27 mouse cellular contexts compared by ENCODE assay signal in genomic region chr13:55737885-55738284, GRCm38 (mm10). TPM values are rescaled to one million over a fixed set of nuclear protein-coding genes. Genes with fewer than 3 reads are reported as not detected.
DNase-seq lines count a peak whose midpoint lies in the region; ATAC-seq lines count a peak whose summit lies in the region.
"Had no signal": no experiment of that assay in that cellular context is flagged by ENCODE, and none has a peak within 500 bp of the region (broad histone marks: within the 10 kb centered on the region; RNA-seq: fewer than 3 reads in every experiment).

No protein-coding gene starts in this region.

- H3K9me3 ChIP-seq in midbrain, embryonic 11.5 days (ENCODE audit: control insufficient read depth, low read length), result no peaks in the 10 kb centered on the region
- H3K9me3 ChIP-seq in midbrain, embryonic 10.5 days (replicated peaks), result no peaks in the 10 kb centered on the region
- H3K9me3 ChIP-seq in limb, embryonic 10.5 days (replicated peaks), result no peaks in the 10 kb centered on the region
- H3K9me3 ChIP-seq: embryonic facial prominence, embryonic 13.5 days; embryonic facial prominence, embryonic 15.5 days; forebrain, embryonic 10.5 days; forebrain, embryonic 12.5 days; G1E had no signal

- WGBS in midbrain, embryonic 11.5 days, result 89% methylated on average over 8 of the region's 8 CpGs
- 91% methylated on average over 8 of the region's 8 CpGs for WGBS in midbrain, embryonic 10.5 days
- 95% methylated on average over 8 of the region's 8 CpGs for WGBS in limb, embryonic 10.5 days

- H3K9ac ChIP-seq in midbrain, embryonic 11.5 days (ENCODE audit: low read length), result no peak overlapping the region
- H3K9ac ChIP-seq: embryonic facial prominence, embryonic 13.5 days; embryonic facial prominence, embryonic 15.5 days; forebrain, embryonic 12.5 days had no signal

- no peak for ATAC-seq in midbrain, embryonic 11.5 days (ENCODE audit: low FRiP score)
- ATAC-seq: activated CD4-positive, CD25-positive, alpha-beta regulatory T cell, adult 4 months; CD4-positive, CD25-positive, alpha-beta regulatory T cell, adult 4 months; forebrain, embryonic 14.5 days; forebrain, embryonic 16.5 days; Patski had no signal

- H3K4me3 ChIP-seq in midbrain, embryonic 11.5 days (ENCODE audit: low read depth, low read length), result no peak overlapping the region
- no peak overlapping the region for H3K4me3 ChIP-seq in midbrain, embryonic 10.5 days
- no peak overlapping the region for H3K4me3 ChIP-seq in limb, embryonic 10.5 days
- H3K4me3 ChIP-seq: embryonic facial prominence, embryonic 13.5 days; embryonic facial prominence, embryonic 15.5 days; erythroblast, embryonic 14.5 days; forebrain, embryonic 10.5 days; forebrain, embryonic 12.5 days had no signal

- H3K4me1 ChIP-seq in midbrain, embryonic 11.5 days (ENCODE audit: control insufficient read depth, insufficient read depth, low read length), result no peaks in the 10 kb centered on the region
- peaks cover 4% of the 10 kb centered on the region; the same call in 1 of the 2 replicates for H3K4me1 ChIP-seq in midbrain, embryonic 10.5 days
- H3K4me1 ChIP-seq in limb, embryonic 10.5 days, result peaks cover 47% of the 10 kb centered on the region
- H3K4me1 ChIP-seq: embryonic facial prominence, embryonic 15.5 days had no signal

- no peaks in the 10 kb centered on the region for H3K27me3 ChIP-seq in midbrain, embryonic 11.5 days (ENCODE audit: control insufficient read depth, insufficient read depth, low read length)
- H3K27me3 ChIP-seq in midbrain, embryonic 10.5 days (ENCODE audit: low read depth, poor library complexity, severe bottlenecking), result no peaks in the 10 kb centered on the region
- no peaks in the 10 kb centered on the region for H3K27me3 ChIP-seq in limb, embryonic 10.5 days (ENCODE audit: low read depth, poor library complexity, severe bottlenecking)
- H3K27me3 ChIP-seq: CH12.LX; embryonic facial prominence, embryonic 13.5 days; embryonic facial prominence, embryonic 15.5 days; forebrain, embryonic 12.5 days; Patski had no signal

- no peaks in the 10 kb centered on the region for H3K36me3 ChIP-seq in midbrain, embryonic 11.5 days (ENCODE audit: control insufficient read depth, insufficient read depth, low read length)
- H3K36me3 ChIP-seq in midbrain, embryonic 10.5 days, result no peaks in the 10 kb centered on the region
- no peaks in the 10 kb centered on the region for H3K36me3 ChIP-seq in limb, embryonic 10.5 days
- H3K36me3 ChIP-seq: embryonic facial prominence, embryonic 13.5 days; embryonic facial prominence, embryonic 15.5 days; forebrain, embryonic 10.5 days; forebrain, embryonic 12.5 days had no signal

- H3K4me2 ChIP-seq in midbrain, embryonic 11.5 days, result no peak overlapping the region
- H3K4me2 ChIP-seq: embryonic facial prominence, embryonic 13.5 days; embryonic facial prominence, embryonic 15.5 days; forebrain, embryonic 12.5 days had no signal

- no peak overlapping the region for H3K27ac ChIP-seq in midbrain, embryonic 11.5 days (ENCODE audit: low read depth, low read length)
- H3K27ac ChIP-seq in midbrain, embryonic 10.5 days (replicated peaks), result no peak overlapping the region
- H3K27ac ChIP-seq in limb, embryonic 10.5 days, result 0 out of 2 replicates have a peak overlapping the region, but pooled peaks have one; percentile 27
- H3K27ac ChIP-seq: embryonic facial prominence, embryonic 13.5 days; embryonic facial prominence, embryonic 15.5 days; forebrain, embryonic 10.5 days; forebrain, embryonic 12.5 days had no signal

- peak; percentile 6 for DNase-seq in midbrain, embryonic 11.5 days (ENCODE audit: low spot score, missing footprints)
- DNase-seq in midbrain, embryonic 10.5 days (ENCODE audit: low spot score), result no peak
- no peak for DNase-seq in limb, embryonic 10.5 days (ENCODE audit: low spot score)
- DNase-seq in layer of hippocampus, adult 18-20 months (ENCODE audit: low spot score in 2 of 2), result no peak
- no peak for DNase-seq in layer of hippocampus, postnatal 14 days (ENCODE audit: low spot score in 2 of 2)
- DNase-seq: adrenal gland, adult 8-10 months; adrenal gland, postnatal 14 days; adrenal gland, postnatal 36 days; cerebellum, adult 11-12 months; cerebellum, adult 2 months; cerebellum, adult 9-10 months; cerebellum, postnatal 10 days; cerebellum, postnatal 25 days had no signal

RNA-seq across cellular contexts. Expression of gene Pcbd2, which starts 10.7 kb away (rescaled TPM):
- 30.4 and 34.9 TPM in 2 replicates for polyA plus RNA-seq in midbrain, embryonic 11.5 days (2014; fragmentation: Nextera tagmentation; extraction: Ambion mirVana)
- polyA plus RNA-seq in midbrain, embryonic 10.5 days (2016; fragmentation: Nextera tagmentation; extraction: Ambion mirVana), result 33.8 and 34.8 TPM in 2 replicates
- 43.7 and 44.4 TPM in 2 replicates for polyA plus RNA-seq in limb, embryonic 10.5 days (2016; fragmentation: Nextera tagmentation; extraction: Ambion mirVana)
- total RNA-seq in layer of hippocampus, adult 18-20 months (2021), result 10 to 100 TPM; 34.8 to 38.9 TPM
- 10 to 100 TPM; 27.2 to 33.4 TPM for total RNA-seq in layer of hippocampus, postnatal 14 days (2021)

RNA-seq across cellular contexts. Expression of gene Txndc15, which starts 23.4 kb away (rescaled TPM):
- polyA plus RNA-seq in midbrain, embryonic 11.5 days (2014; fragmentation: Nextera tagmentation; extraction: Ambion mirVana), result 91.4 and 101 TPM in 2 replicates
- 77.6 and 84.3 TPM in 2 replicates for polyA plus RNA-seq in midbrain, embryonic 10.5 days (2016; fragmentation: Nextera tagmentation; extraction: Ambion mirVana)
- polyA plus RNA-seq in limb, embryonic 10.5 days (2016; fragmentation: Nextera tagmentation; extraction: Ambion mirVana), result 65.9 and 76.8 TPM in 2 replicates
- total RNA-seq in layer of hippocampus, adult 18-20 months (2021), result 10 to 100 TPM; 76.1 to 76.9 TPM
- total RNA-seq in layer of hippocampus, postnatal 14 days (2021), result 10 to 100 TPM; 63.3 to 67.4 TPM

RNA-seq across cellular contexts. Expression of gene B230219D22Rik, which starts 45.0 kb away (rescaled TPM):
- 66.0 and 72.3 TPM in 2 replicates for polyA plus RNA-seq in midbrain, embryonic 11.5 days (2014; fragmentation: Nextera tagmentation; extraction: Ambion mirVana)
- polyA plus RNA-seq in midbrain, embryonic 10.5 days (2016; fragmentation: Nextera tagmentation; extraction: Ambion mirVana), result 48.3 and 52.1 TPM in 2 replicates
- polyA plus RNA-seq in limb, embryonic 10.5 days (2016; fragmentation: Nextera tagmentation; extraction: Ambion mirVana), result 55.5 and 65.2 TPM in 2 replicates
- 10 to 100 TPM; 71.1 to 73.9 TPM for total RNA-seq in layer of hippocampus, adult 18-20 months (2021)
- total RNA-seq in layer of hippocampus, postnatal 14 days (2021), result 10 to 100 TPM; 79.5 to 82.6 TPM

RNA-seq across cellular contexts. Expression of gene Catsper3, which starts 46.5 kb away (rescaled TPM):
- polyA plus RNA-seq in midbrain, embryonic 11.5 days (2014; fragmentation: Nextera tagmentation; extraction: Ambion mirVana), result not detected in 2 replicates
- not detected in 2 replicates for polyA plus RNA-seq in midbrain, embryonic 10.5 days (2016; fragmentation: Nextera tagmentation; extraction: Ambion mirVana)
- 0.25 TPM in 1 of 2 replicates, not detected in the other for polyA plus RNA-seq in limb, embryonic 10.5 days (2016; fragmentation: Nextera tagmentation; extraction: Ambion mirVana)
- not detected for total RNA-seq in layer of hippocampus, adult 18-20 months (2021)
- total RNA-seq in layer of hippocampus, postnatal 14 days (2021), result under 1 TPM; 0.25 to 0.29 TPM
- total RNA-seq: adrenal gland, adult 18-20 months; adrenal gland, postnatal 14 days; CH12.LX; G1E had no signal
- polyA plus RNA-seq: embryonic facial prominence, embryonic 11.5 days; embryonic facial prominence, embryonic 13.5 days; embryonic facial prominence, embryonic 15.5 days; erythroblast, embryonic 14.5 days; forebrain, embryonic 12.5 days; forebrain, embryonic 14.5 days; forebrain, embryonic 16.5 days; G1E had no signal
